Mouse (Mus musculus) kidney, adult 2 months (tissue): Measurements from ENCODE around the gene Nrap. TPM values are rescaled to one million over a fixed set of nuclear protein-coding genes. Genes with fewer than 3 reads are reported as not detected.

ENCODE experiments used
- DNase-seq: peaks from one replicate; pipeline ENCODE4 v3.0.0; 2021
- H3K27ac ChIP-seq: fragments of 200-500 bp; 2 replicates; pipeline ENCODE4 v1.5.1; 2012; ENCODE audit warnings: low read depth, low read length, control low read depth, inconsistent platforms; ENCODE audit not compliant: insufficient read depth
- H3K27me3 ChIP-seq: fragments of 200-500 bp; replicated peaks from 2 replicates; pipeline ENCODE4 v1.6.1; 2012; ENCODE audit warnings: mild to moderate bottlenecking, moderate library complexity, low read length, inconsistent platforms; ENCODE audit not compliant: control insufficient read depth, insufficient read depth
- H3K36me3 ChIP-seq: fragments of 200-500 bp; 2 replicates; pipeline ENCODE4 v1.6.1; 2012; ENCODE audit warnings: mild to moderate bottlenecking, moderate library complexity, low read length, inconsistent platforms; ENCODE audit not compliant: control insufficient read depth, insufficient read depth
- H3K4me1 ChIP-seq: fragments of 200-500 bp; 2 replicates; pipeline ENCODE4 v1.6.1; 2011; ENCODE audit warnings: low read length; ENCODE audit not compliant: control insufficient read depth, insufficient read depth
- H3K4me3 ChIP-seq: fragments of 200-500 bp; 2 replicates; pipeline ENCODE4 v1.5.1; 2011; ENCODE audit warnings: mild to moderate bottlenecking, low read depth, low read length, control low read depth; ENCODE audit not compliant: insufficient read depth
- CTCF ChIP-seq: fragments of 200-500 bp; conservative IDR thresholded peaks from 2 replicates; pipeline ENCODE4 v1.5.1; 2011; ENCODE audit warnings: low read depth, mild to moderate bottlenecking, control low read depth, low read length, moderate library complexity, mixed read lengths; ENCODE audit not compliant: insufficient read depth, insufficient read length
- POLR2A ChIP-seq: fragments of 200-500 bp; IDR thresholded peaks from one replicate; pipeline ENCODE4 v1.6.1; 2011; ENCODE audit warnings: low read depth, low read length, control low read depth
- WGBS: fragments of 180-500 bp; shearing (Covaris S2); methylation state at CpG from one replicate; pipeline ENCODE4 v1.1.7; 2018; 5-methylcytosine and 5-hydroxymethylcytosine counted together
- polyA plus RNA-seq: library from polyadenylated mRNA; depleted of rRNA; stranded (reverse); fragments of >200 nt; gene quantifications from 2 replicates; pipeline ENCODE4 v1.2.3, GENCODE M21; 2012

The Nrap gene
- polyA plus RNA-seq, 1 experiment: 5.0 TPM

- Histone ChIP-seq H3K4me1 (no peaks in the 10 kb centered on the region), H3K4me3 (no peak overlapping the region), H3K36me3 (no peaks in the 10 kb centered on the region), H3K27me3 (no peaks in the 10 kb centered on the region), H3K27ac (peak overlapping the region; percentile 72; the same call in 1 of the 2 replicates)
- TF ChIP-seq CTCF: no peak
- no peak for TF ChIP-seq POLR2A
- WGBS: 51% methylated on average over 12 of the region's 12 CpGs
- DNase-seq: peak; percentile 46
Observed at GRCm38 (mm10) chr19:56336826-56337225, 53.0 kb downstream of the Nrap start.

GRCm38 (mm10) chr19:56336321-56336720 lies 53.5 kb downstream of the Nrap start:
- WGBS: 71% methylated on average over 17 of the region's 17 CpGs
- TF ChIP-seq POLR2A: no peak
- no peak for TF ChIP-seq CTCF
- no peaks in the 10 kb centered on the region for H3K27me3 ChIP-seq
- H3K4me3 ChIP-seq: no peak overlapping the region
- H3K27ac ChIP-seq: peak overlapping the region; percentile 51; the same call in 1 of the 2 replicates
- no peaks in the 10 kb centered on the region for H3K4me1 ChIP-seq
- DNase-seq: peak; percentile 80
- H3K36me3 ChIP-seq: no peaks in the 10 kb centered on the region

GRCm38 (mm10) chr19:56326243-56326855 lies 63.5 kb downstream of the Nrap start:
- no peaks in the 10 kb centered on the region for H3K4me1 ChIP-seq
- no peak overlapping the region for H3K4me3 ChIP-seq
- WGBS: 67% methylated on average over 21 of the region's 21 CpGs
- no peak overlapping the region for H3K27ac ChIP-seq
- no peak for TF ChIP-seq CTCF
- TF ChIP-seq POLR2A: no peak
- no peaks in the 10 kb centered on the region for H3K36me3 ChIP-seq
- no peak for DNase-seq
- no peaks in the 10 kb centered on the region for H3K27me3 ChIP-seq

GRCm38 (mm10) chr19:56325676-56326075 lies 64.2 kb downstream of the Nrap start:
- Histone ChIP-seq H3K27me3 (no peaks in the 10 kb centered on the region), H3K4me3 (no peak overlapping the region), H3K4me1 (no peaks in the 10 kb centered on the region), H3K36me3 (no peaks in the 10 kb centered on the region), H3K27ac (no peak overlapping the region)
- DNase-seq: no peak
- TF ChIP-seq POLR2A (no peak), CTCF (no peak)
- WGBS: 53% methylated on average over 10 of the region's 10 CpGs

GRCm38 (mm10) chr19:56321303-56321920 lies 68.4 kb downstream of the Nrap start:
- H3K4me1 ChIP-seq: no peaks in the 10 kb centered on the region
- H3K4me3 ChIP-seq: no peak overlapping the region
- H3K27ac ChIP-seq: peak overlapping the region; percentile 58
- no peaks in the 10 kb centered on the region for H3K27me3 ChIP-seq
- peak; percentile 59 for DNase-seq
- 53% methylated on average over 12 of the region's 12 CpGs for WGBS
- H3K36me3 ChIP-seq: no peaks in the 10 kb centered on the region
- TF ChIP-seq POLR2A (no peak), CTCF (no peak)

GRCm38 (mm10) chr19:56320186-56320860 lies 69.5 kb downstream of the Nrap start:
- no peaks in the 10 kb centered on the region for H3K36me3 ChIP-seq
- WGBS: 25% methylated on average over 26 of the region's 26 CpGs
- H3K27ac ChIP-seq: peak overlapping the region; percentile 58; the same call in 1 of the 2 replicates
- peak; percentile 61 for DNase-seq
- no peaks in the 10 kb centered on the region for H3K27me3 ChIP-seq
- H3K4me1 ChIP-seq: no peaks in the 10 kb centered on the region
- TF ChIP-seq POLR2A: no peak
- no peak for TF ChIP-seq CTCF
- no peak overlapping the region for H3K4me3 ChIP-seq

- WGBS: 95% methylated on average over 6 of the region's 6 CpGs
- no peak for TF ChIP-seq POLR2A
- TF ChIP-seq CTCF: no peak
- Histone ChIP-seq H3K27me3 (no peaks in the 10 kb centered on the region), H3K27ac (no peak overlapping the region), H3K36me3 (no peaks in the 10 kb centered on the region), H3K4me3 (no peak overlapping the region), H3K4me1 (no peaks in the 10 kb centered on the region)
- no peak for DNase-seq
Observed at GRCm38 (mm10) chr19:56319629-56320028, 70.2 kb downstream of the Nrap start.
